In the genomic region with DNA sequence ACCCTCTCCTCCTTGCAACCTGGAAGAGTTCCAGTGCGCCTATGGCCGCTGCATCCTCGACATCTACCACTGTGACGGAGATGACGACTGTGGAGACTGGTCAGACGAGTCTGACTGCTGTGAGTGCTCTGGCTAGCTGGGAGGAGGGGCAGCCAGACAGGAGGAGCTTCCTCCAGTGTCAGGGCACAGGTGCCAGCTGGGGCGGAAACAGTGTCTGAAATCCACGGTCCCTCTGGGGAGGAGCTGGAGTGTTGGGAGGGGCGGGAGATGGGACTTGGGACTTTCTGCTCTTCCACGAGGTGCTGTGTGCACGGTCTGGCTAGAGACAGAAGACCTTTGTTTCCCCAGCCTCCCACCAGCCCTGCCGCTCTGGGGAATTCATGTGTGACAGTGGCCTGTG, we compare ENCODE assay signal across 9 mouse cellular contexts. TPM values are rescaled to one million over a fixed set of nuclear protein-coding genes. Genes with fewer than 3 reads are reported as not detected.
DNase-seq lines count a peak whose midpoint lies in the region; ATAC-seq lines count a peak whose summit lies in the region.
"Had no signal": no experiment of that assay in that cellular context is flagged by ENCODE, and none has a peak within 500 bp of the region (broad histone marks: within the 10 kb centered on the region; RNA-seq: fewer than 3 reads in every experiment).

No protein-coding gene starts in this region.

- 0 out of 2 replicates have a peak overlapping the region, but pooled peaks have one; percentile 9 for H3K9ac ChIP-seq in intestine, embryonic 16.5 days (ENCODE audit: low read depth, low read length)
- no peak overlapping the region for H3K9ac ChIP-seq in lung, embryonic 15.5 days
- H3K9ac ChIP-seq in forebrain, embryonic 15.5 days (replicated peaks), result no peak overlapping the region

- peaks cover 26% of the 10 kb centered on the region for H3K4me1 ChIP-seq in intestine, embryonic 16.5 days (ENCODE audit: control insufficient read depth, insufficient read depth, low read length)
- H3K4me1 ChIP-seq in lung, embryonic 15.5 days, result peaks cover 11% of the 10 kb centered on the region
- H3K4me1 ChIP-seq in forebrain, embryonic 15.5 days, result peaks cover 8% of the 10 kb centered on the region

- H3K9me3 ChIP-seq in intestine, embryonic 16.5 days (ENCODE audit: control insufficient read depth, low read length), result no peaks in the 10 kb centered on the region
- no peaks in the 10 kb centered on the region for H3K9me3 ChIP-seq in lung, embryonic 15.5 days
- no peaks in the 10 kb centered on the region for H3K9me3 ChIP-seq in forebrain, embryonic 15.5 days

- no peaks in the 10 kb centered on the region for H3K27me3 ChIP-seq in intestine, embryonic 16.5 days (replicated peaks; ENCODE audit: control insufficient read depth, insufficient read depth, low read length)
- H3K27me3 ChIP-seq in lung, embryonic 15.5 days, result no peaks in the 10 kb centered on the region
- H3K27me3 ChIP-seq in forebrain, embryonic 15.5 days, result no peaks in the 10 kb centered on the region

- ATAC-seq in intestine, embryonic 16.5 days, result peak; percentile 96
- ATAC-seq in lung, embryonic 15.5 days (ENCODE audit: borderline replicate concordance, extremely low read depth, low FRiP score, low TSS enrichment), result peak; percentile 79
- no peak for ATAC-seq in forebrain, embryonic 15.5 days (replicated peaks)
- no peak for ATAC-seq in inflammation-experienced regulatory T-cells, adult 6 months

- peak overlapping the region; percentile 76 for H3K27ac ChIP-seq in intestine, embryonic 16.5 days (ENCODE audit: low read length)
- H3K27ac ChIP-seq in lung, embryonic 15.5 days, result peak overlapping the region; percentile 18; the same call in 1 of the 2 replicates
- H3K27ac ChIP-seq in forebrain, embryonic 15.5 days (replicated peaks), result no peak overlapping the region
- H3K27ac ChIP-seq: heart, adult 2 months had no signal

- H3K4me3 ChIP-seq in intestine, embryonic 16.5 days (ENCODE audit: low read length), result 0 out of 2 replicates have a peak overlapping the region, but pooled peaks have one; percentile 1
- no peak overlapping the region for H3K4me3 ChIP-seq in lung, embryonic 15.5 days
- H3K4me3 ChIP-seq in forebrain, embryonic 15.5 days, result no peak overlapping the region
- H3K4me3 ChIP-seq: heart, adult 2 months had no signal

- H3K36me3 ChIP-seq in intestine, embryonic 16.5 days (ENCODE audit: control insufficient read depth, insufficient read depth, low read length), result peaks cover 23% of the 10 kb centered on the region
- H3K36me3 ChIP-seq in lung, embryonic 15.5 days, result peaks cover 73% of the 10 kb centered on the region
- no peaks in the 10 kb centered on the region for H3K36me3 ChIP-seq in forebrain, embryonic 15.5 days

- 0 out of 2 replicates have a peak overlapping the region, but pooled peaks have one; percentile 14 for H3K4me2 ChIP-seq in intestine, embryonic 16.5 days (ENCODE audit: low read depth, low read length)
- H3K4me2 ChIP-seq in lung, embryonic 15.5 days, result no peak overlapping the region
- H3K4me2 ChIP-seq in forebrain, embryonic 15.5 days (replicated peaks), result no peak overlapping the region

- peak; percentile 56 to 61 for DNase-seq in cerebellum, postnatal 10 days
- DNase-seq in cerebellum, adult 8-10 months, result no peak
- peak; percentile 28 for DNase-seq in A20 (ENCODE audit: low read depth, low spot score)
- no peak for DNase-seq in thymus, postnatal 25 days
- DNase-seq: heart, adult 2 months had no signal

- WGBS in intestine, embryonic 16.5 days, result 53% methylated on average over 12 of the region's 12 CpGs
- 47% methylated on average over 12 of the region's 12 CpGs for WGBS in lung, embryonic 15.5 days
- 69% methylated on average over 12 of the region's 12 CpGs for WGBS in forebrain, embryonic 15.5 days

RNA-seq across cellular contexts. Expression of gene Lrp4, which starts 17.0 kb away (rescaled TPM):
- 8.2 and 8.3 TPM in 2 replicates for polyA plus RNA-seq in intestine, embryonic 16.5 days (2015; fragmentation: Nextera tagmentation; extraction: Ambion mirVana)
- polyA plus RNA-seq in lung, embryonic 15.5 days (2015; fragmentation: Nextera tagmentation; extraction: Ambion mirVana), result 10.0 and 11.4 TPM in 2 replicates
- polyA plus RNA-seq in forebrain, embryonic 15.5 days (2015; fragmentation: Nextera tagmentation; extraction: Ambion mirVana), result 6.0 and 6.8 TPM in 2 replicates
- under 1 TPM in 2 of 3 experiments, not detected in 1; 0.13 to 0.17 TPM for polyA plus RNA-seq in inflammation-experienced regulatory T-cells, adult 6 months (2017; shearing (Covaris generic))

RNA-seq across cellular contexts. Expression of gene 1110051M20Rik, which starts 29.9 kb away (rescaled TPM):
- polyA plus RNA-seq in intestine, embryonic 16.5 days (2015; fragmentation: Nextera tagmentation; extraction: Ambion mirVana), result 34.6 and 36.0 TPM in 2 replicates
- 66.8 and 68.4 TPM in 2 replicates for polyA plus RNA-seq in lung, embryonic 15.5 days (2015; fragmentation: Nextera tagmentation; extraction: Ambion mirVana)
- 159 and 168 TPM in 2 replicates for polyA plus RNA-seq in forebrain, embryonic 15.5 days (2015; fragmentation: Nextera tagmentation; extraction: Ambion mirVana)
- polyA plus RNA-seq in inflammation-experienced regulatory T-cells, adult 6 months (2017; shearing (Covaris generic)), result 10 to 100 TPM; 21.0 to 50.3 (median 48.7) TPM

RNA-seq across cellular contexts. Expression of gene Ckap5, which starts 52.2 kb away (rescaled TPM):
- polyA plus RNA-seq in intestine, embryonic 16.5 days (2015; fragmentation: Nextera tagmentation; extraction: Ambion mirVana), result 40.0 and 48.2 TPM in 2 replicates
- 102 and 105 TPM in 2 replicates for polyA plus RNA-seq in lung, embryonic 15.5 days (2015; fragmentation: Nextera tagmentation; extraction: Ambion mirVana)
- 132 and 139 TPM in 2 replicates for polyA plus RNA-seq in forebrain, embryonic 15.5 days (2015; fragmentation: Nextera tagmentation; extraction: Ambion mirVana)
- polyA plus RNA-seq in inflammation-experienced regulatory T-cells, adult 6 months (2017; shearing (Covaris generic)), result 10 to 100 TPM; 47.0 to 82.9 (median 47.1) TPM

Comparison
In these comparisons a context has a peak if more than half of its experiments do, and no peak if none do; other contexts are left out.
1. DNase-seq: peak in cerebellum, postnatal 10 days (2 of 2) and A20 (single experiment); none in cerebellum, adult 8-10 months (single experiment) and thymus, postnatal 25 days (single experiment).
2. ATAC-seq: peak in intestine, embryonic 16.5 days (single experiment) and lung, embryonic 15.5 days (single experiment); none in forebrain, embryonic 15.5 days (single experiment) and inflammation-experienced regulatory T-cells, adult 6 months (single experiment).